Mouse (Mus musculus): ENCODE data around the gene Fnbp1. TPM values are rescaled to one million over a fixed set of nuclear protein-coding genes. Genes with fewer than 3 reads are reported as not detected.
A peak's percentile ranks its signal among the peaks of the same experiment; 100 is the strongest.

Fnbp1 gene
- polyA plus RNA-seq, 1 experiment from 2014 or later: 34.1 TPM

GRCm38 (mm10) chr2:31075168-31075567 is 66.6 kb downstream of the Fnbp1 start:
- Histone ChIP-seq H3K27ac (replicated peaks) (no peak overlapping the region), H3K4me1 (no peaks in the 10 kb centered on the region), H3K4me2 (no peak overlapping the region), H3K4me3 (replicated peaks) (no peak overlapping the region), H3K9me3 (replicated peaks) (no peaks in the 10 kb centered on the region), H3K27me3 (replicated peaks) (no peaks in the 10 kb centered on the region), H3K9ac (replicated peaks) (no peak overlapping the region), H3K36me3 (peaks cover 32% of the 10 kb centered on the region)
- no peak for ATAC-seq (ENCODE audit: low FRiP score)
- WGBS: 100% methylated on average over 2 of the region's 2 CpGs

GRCm38 (mm10) chr2:31069506-31069905 is 72.3 kb downstream of the Fnbp1 start:
- 82% methylated on average over 7 of the region's 7 CpGs for WGBS
- H3K4me3 ChIP-seq (replicated peaks): no peak overlapping the region
- H3K9me3 ChIP-seq (replicated peaks): no peaks in the 10 kb centered on the region
- H3K4me1 ChIP-seq: peaks cover 14% of the 10 kb centered on the region
- ATAC-seq (ENCODE audit: low FRiP score): no peak
- peaks cover 26% of the 10 kb centered on the region for H3K36me3 ChIP-seq
- H3K27me3 ChIP-seq (replicated peaks): no peaks in the 10 kb centered on the region
- H3K4me2 ChIP-seq: no peak overlapping the region
- no peak overlapping the region for H3K9ac ChIP-seq (replicated peaks)
- H3K27ac ChIP-seq (replicated peaks): peak overlapping the region; percentile 77

- peaks cover 14% of the 10 kb centered on the region for H3K4me1 ChIP-seq
- no peak overlapping the region for H3K4me2 ChIP-seq
- WGBS: 49% methylated on average over 4 of the region's 4 CpGs
- H3K36me3 ChIP-seq: peaks cover 26% of the 10 kb centered on the region
- H3K27me3 ChIP-seq (replicated peaks): no peaks in the 10 kb centered on the region
- ATAC-seq (ENCODE audit: low FRiP score): no peak
- H3K4me3 ChIP-seq (replicated peaks): no peak overlapping the region
- H3K27ac ChIP-seq (replicated peaks): peak overlapping the region; percentile 77
- no peak overlapping the region for H3K9ac ChIP-seq (replicated peaks)
- no peaks in the 10 kb centered on the region for H3K9me3 ChIP-seq (replicated peaks)
Observed at GRCm38 (mm10) chr2:31069114-31069445, 72.7 kb downstream of the Fnbp1 start.

GRCm38 (mm10) chr2:31068246-31069113 is 73.3 kb downstream of the Fnbp1 start:
- no peak overlapping the region for H3K4me3 ChIP-seq (replicated peaks)
- no peak overlapping the region for H3K9ac ChIP-seq (replicated peaks)
- H3K4me2 ChIP-seq: no peak overlapping the region
- peaks cover 20% of the 10 kb centered on the region for H3K36me3 ChIP-seq
- peak; percentile 41; the same call in 1 of the 2 replicates for ATAC-seq (ENCODE audit: low FRiP score)
- WGBS: 10% methylated on average over 13 of the region's 13 CpGs
- H3K27ac ChIP-seq (replicated peaks): peak overlapping the region; percentile 77
- H3K9me3 ChIP-seq (replicated peaks): no peaks in the 10 kb centered on the region
- peaks cover 14% of the 10 kb centered on the region for H3K4me1 ChIP-seq
- no peaks in the 10 kb centered on the region for H3K27me3 ChIP-seq (replicated peaks)

- ATAC-seq (ENCODE audit: low FRiP score): no peak
- Histone ChIP-seq H3K4me3 (replicated peaks) (no peak overlapping the region), H3K27ac (replicated peaks) (peak overlapping the region; percentile 72), H3K4me1 (peaks cover 14% of the 10 kb centered on the region), H3K9ac (replicated peaks) (no peak overlapping the region), H3K9me3 (replicated peaks) (no peaks in the 10 kb centered on the region), H3K27me3 (replicated peaks) (no peaks in the 10 kb centered on the region), H3K36me3 (peaks cover 12% of the 10 kb centered on the region), H3K4me2 (no peak overlapping the region)
- 39% methylated on average over 7 of the region's 7 CpGs for WGBS
Observed at GRCm38 (mm10) chr2:31067696-31068245, 74.0 kb downstream of the Fnbp1 start.

- Histone ChIP-seq H3K36me3 (peaks cover 6% of the 10 kb centered on the region; the same call in 1 of the 2 replicates), H3K27ac (replicated peaks) (peak overlapping the region; percentile 62), H3K27me3 (replicated peaks) (no peaks in the 10 kb centered on the region), H3K9ac (replicated peaks) (no peak overlapping the region), H3K4me3 (replicated peaks) (no peak overlapping the region), H3K9me3 (replicated peaks) (no peaks in the 10 kb centered on the region), H3K4me2 (no peak overlapping the region), H3K4me1 (peaks cover 14% of the 10 kb centered on the region)
- 80% methylated on average over 13 of the region's 13 CpGs for WGBS
- no peak for ATAC-seq (ENCODE audit: low FRiP score)
Observed at GRCm38 (mm10) chr2:31067059-31067595, 74.7 kb downstream of the Fnbp1 start.

- peak overlapping the region; percentile 62 for H3K27ac ChIP-seq (replicated peaks)
- peaks cover 14% of the 10 kb centered on the region for H3K4me1 ChIP-seq
- no peak overlapping the region for H3K4me3 ChIP-seq (replicated peaks)
- no peaks in the 10 kb centered on the region for H3K27me3 ChIP-seq (replicated peaks)
- H3K4me2 ChIP-seq: no peak overlapping the region
- 81% methylated on average over 11 of the region's 11 CpGs for whole genome bisulfite sequencing
- no peak overlapping the region for H3K9ac ChIP-seq (replicated peaks)
- no peak for ATAC-seq (ENCODE audit: low FRiP score)
- H3K9me3 ChIP-seq (replicated peaks): no peaks in the 10 kb centered on the region
- H3K36me3 ChIP-seq: peaks cover 3% of the 10 kb centered on the region; the same call in 1 of the 2 replicates
Observed at GRCm38 (mm10) chr2:31066019-31066789, 75.6 kb downstream of the Fnbp1 start.

- H3K9ac ChIP-seq (replicated peaks): no peak overlapping the region
- H3K9me3 ChIP-seq (replicated peaks): no peaks in the 10 kb centered on the region
- no peak overlapping the region for H3K4me3 ChIP-seq (replicated peaks)
- ATAC-seq (ENCODE audit: low FRiP score): no peak
- no peaks in the 10 kb centered on the region for H3K27me3 ChIP-seq (replicated peaks)
- WGBS: 95% methylated on average over 10 of the region's 10 CpGs
- no peak overlapping the region for H3K4me2 ChIP-seq
- H3K27ac ChIP-seq (replicated peaks): no peak overlapping the region
- H3K4me1 ChIP-seq: peaks cover 3% of the 10 kb centered on the region; the same call in 1 of the 2 replicates
- peaks cover 20% of the 10 kb centered on the region for H3K36me3 ChIP-seq
Observed at GRCm38 (mm10) chr2:31061868-31062628, 79.8 kb downstream of the Fnbp1 start.

GRCm38 (mm10) chr2:31060787-31061730 is 80.7 kb downstream of the Fnbp1 start:
- Histone ChIP-seq H3K9ac (replicated peaks) (no peak overlapping the region), H3K4me3 (replicated peaks) (no peak overlapping the region), H3K9me3 (replicated peaks) (no peaks in the 10 kb centered on the region), H3K27ac (replicated peaks) (no peak overlapping the region), H3K36me3 (peaks cover 29% of the 10 kb centered on the region), H3K4me1 (no peaks in the 10 kb centered on the region), H3K27me3 (replicated peaks) (no peaks in the 10 kb centered on the region), H3K4me2 (no peak overlapping the region)
- WGBS: 85% methylated on average over 28 of the region's 28 CpGs
- no peak for ATAC-seq (ENCODE audit: low FRiP score)

GRCm38 (mm10) chr2:31060271-31060670 is 81.5 kb downstream of the Fnbp1 start:
- no peak overlapping the region for H3K9ac ChIP-seq (replicated peaks)
- no peaks in the 10 kb centered on the region for H3K4me1 ChIP-seq
- no peak overlapping the region for H3K4me2 ChIP-seq
- H3K27ac ChIP-seq (replicated peaks): no peak overlapping the region
- 96% methylated on average over 1 of the region's 1 CpGs for whole genome bisulfite sequencing
- H3K9me3 ChIP-seq (replicated peaks): no peaks in the 10 kb centered on the region
- no peak overlapping the region for H3K4me3 ChIP-seq (replicated peaks)
- peaks cover 37% of the 10 kb centered on the region for H3K36me3 ChIP-seq
- ATAC-seq (ENCODE audit: low FRiP score): no peak
- H3K27me3 ChIP-seq (replicated peaks): no peaks in the 10 kb centered on the region

All from neural tube, embryonic 15.5 days (tissue).